Mouse (Mus musculus): ENCODE measurements around the gene Osbp2. TPM values are rescaled to one million over a fixed set of nuclear protein-coding genes. Genes with fewer than 3 reads are reported as not detected.

Osbp2 gene
- polyA plus RNA-seq, 1 experiment = 2.1 TPM

DNA sequence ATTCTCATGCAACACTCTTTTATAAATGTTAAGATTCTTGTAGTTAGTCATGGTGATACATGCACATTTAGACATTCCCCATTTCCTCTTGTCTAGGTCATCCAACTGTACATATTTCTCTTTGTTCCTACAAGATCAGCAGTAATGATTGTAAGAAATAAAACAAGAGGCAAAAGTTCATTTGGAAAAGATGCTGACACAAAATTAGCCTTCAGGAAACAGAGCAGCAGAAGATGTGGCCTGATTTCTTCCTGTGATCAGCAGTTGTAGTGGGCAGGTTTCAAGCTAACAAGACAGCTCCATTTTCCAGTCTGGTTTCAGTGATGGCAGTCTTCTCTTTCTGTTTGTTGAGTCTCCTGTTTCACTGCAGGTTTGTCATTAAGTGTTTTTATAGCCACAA, 47.8 kb downstream of the Osbp2 start:
- Histone ChIP-seq H3K79me2 (ENCODE audit: control insufficient read depth, insufficient read depth) (no peaks in the 10 kb centered on the region), H3K36me3 (ENCODE audit: control insufficient read depth, insufficient read depth) (no peaks in the 10 kb centered on the region), H3K4me3 (ENCODE audit: insufficient read depth, poor library complexity, severe bottlenecking) (no peak overlapping the region), H3K27me3 (ENCODE audit: control insufficient read depth, insufficient read depth, insufficient read length) (no peaks in the 10 kb centered on the region), H3ac (ENCODE audit: control insufficient read depth, insufficient read length, low read depth) (no peak overlapping the region), H3K79me3 (ENCODE audit: low read depth) (no peaks in the 10 kb centered on the region)
- no peak for TF ChIP-seq FOSL1 (IDR thresholded peaks at IDR 0.05; ENCODE audit: insufficient read depth, low read length, poor library complexity, severe bottlenecking)
- TF ChIP-seq MAX (IDR thresholded peaks at IDR 0.05) = no peak
- TF ChIP-seq CEBPB (IDR thresholded peaks at IDR 0.05; ENCODE audit: low read depth) = no peak
- TF ChIP-seq CTCF (IDR thresholded peaks at IDR 0.05; ENCODE audit: control insufficient read depth, insufficient read depth, insufficient read length) = no peak
- no peak for TF ChIP-seq MYOD1 (IDR thresholded peaks at IDR 0.05; ENCODE audit: control insufficient read depth, insufficient read length, low read depth)
- TF ChIP-seq MYOG (IDR thresholded peaks at IDR 0.05; ENCODE audit: control insufficient read depth, extremely low read depth, insufficient read length) = no peak
- TF ChIP-seq USF1 (IDR thresholded peaks at IDR 0.05; ENCODE audit: low read depth) = no peak

DNA sequence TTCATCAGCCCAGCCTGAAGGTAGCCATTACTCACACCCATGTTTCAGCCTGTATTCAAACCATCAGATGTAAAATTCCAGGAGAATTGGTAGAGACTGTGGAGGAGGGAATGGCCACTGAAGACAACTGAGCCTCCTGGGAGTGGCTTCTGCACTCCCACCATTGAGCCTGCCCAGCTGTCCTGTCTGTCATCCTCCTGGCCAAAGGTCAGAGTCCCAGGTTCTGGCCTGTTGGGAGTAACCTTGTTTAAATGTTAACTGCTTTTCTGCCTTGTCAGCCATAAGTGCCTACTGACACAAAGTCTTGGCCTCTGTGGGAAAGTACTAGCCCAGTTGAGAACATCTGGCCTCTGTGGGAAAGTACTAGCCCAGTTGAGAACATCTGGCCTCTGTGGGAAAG, 50.4 kb downstream of the Osbp2 start:
- TF ChIP-seq MAX (IDR thresholded peaks at IDR 0.05) (no peak), CEBPB (IDR thresholded peaks at IDR 0.05; ENCODE audit: low read depth) (no peak), MYOD1 (IDR thresholded peaks at IDR 0.05; ENCODE audit: control insufficient read depth, insufficient read length, low read depth) (peak; percentile 40), USF1 (IDR thresholded peaks at IDR 0.05; ENCODE audit: low read depth) (no peak), CTCF (IDR thresholded peaks at IDR 0.05; ENCODE audit: control insufficient read depth, insufficient read depth, insufficient read length) (no peak), FOSL1 (IDR thresholded peaks at IDR 0.05; ENCODE audit: insufficient read depth, low read length, poor library complexity, severe bottlenecking) (no peak), MYOG (IDR thresholded peaks at IDR 0.05; ENCODE audit: control insufficient read depth, extremely low read depth, insufficient read length) (no peak)
- H3ac ChIP-seq (ENCODE audit: control insufficient read depth, insufficient read length, low read depth) = no peak overlapping the region

DNA sequence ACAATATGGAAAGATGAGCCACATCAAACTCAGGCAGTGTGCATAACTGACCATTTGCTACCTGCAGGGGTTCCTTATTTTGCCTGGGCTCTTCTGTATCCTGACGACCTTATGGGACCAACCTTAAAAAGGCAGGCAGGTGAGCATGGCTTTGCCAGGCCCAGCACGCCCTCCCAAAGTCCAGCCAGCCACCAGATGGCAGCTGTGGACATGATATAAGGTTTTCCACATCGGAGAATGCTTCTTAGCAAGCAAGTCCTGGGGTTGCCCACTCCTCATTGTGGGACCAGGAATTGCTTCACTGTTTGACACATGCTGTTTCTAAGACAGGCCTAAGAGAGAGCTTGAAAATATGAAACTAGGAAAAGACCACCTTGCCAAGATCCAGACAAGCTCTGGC, 55.5 kb downstream of the Osbp2 start:
- H3ac ChIP-seq (ENCODE audit: control insufficient read depth, insufficient read length, low read depth) = no peak overlapping the region
- no peak overlapping the region for H3K4me3 ChIP-seq (ENCODE audit: insufficient read depth, poor library complexity, severe bottlenecking)
- peaks cover 5% of the 10 kb centered on the region for H3K27me3 ChIP-seq (ENCODE audit: control insufficient read depth, insufficient read depth, insufficient read length)
- no peaks in the 10 kb centered on the region for H3K79me2 ChIP-seq (ENCODE audit: control insufficient read depth, insufficient read depth)
- H3K36me3 ChIP-seq (ENCODE audit: control insufficient read depth, insufficient read depth) = no peaks in the 10 kb centered on the region
- H3K79me3 ChIP-seq (ENCODE audit: low read depth) = no peaks in the 10 kb centered on the region
- TF ChIP-seq CEBPB (IDR thresholded peaks at IDR 0.05; ENCODE audit: low read depth) (no peak), CTCF (IDR thresholded peaks at IDR 0.05; ENCODE audit: control insufficient read depth, insufficient read depth, insufficient read length) (peak; percentile 50)

More for the DNA sequence above, 50.4 kb downstream of the Osbp2 start:
- Histone ChIP-seq H3K79me2 (ENCODE audit: control insufficient read depth, insufficient read depth) (no peaks in the 10 kb centered on the region), H3K36me3 (ENCODE audit: control insufficient read depth, insufficient read depth) (no peaks in the 10 kb centered on the region), H3K4me3 (ENCODE audit: insufficient read depth, poor library complexity, severe bottlenecking) (no peak overlapping the region), H3K27me3 (ENCODE audit: control insufficient read depth, insufficient read depth, insufficient read length) (no peaks in the 10 kb centered on the region), H3K79me3 (ENCODE audit: low read depth) (no peaks in the 10 kb centered on the region)

DNA sequence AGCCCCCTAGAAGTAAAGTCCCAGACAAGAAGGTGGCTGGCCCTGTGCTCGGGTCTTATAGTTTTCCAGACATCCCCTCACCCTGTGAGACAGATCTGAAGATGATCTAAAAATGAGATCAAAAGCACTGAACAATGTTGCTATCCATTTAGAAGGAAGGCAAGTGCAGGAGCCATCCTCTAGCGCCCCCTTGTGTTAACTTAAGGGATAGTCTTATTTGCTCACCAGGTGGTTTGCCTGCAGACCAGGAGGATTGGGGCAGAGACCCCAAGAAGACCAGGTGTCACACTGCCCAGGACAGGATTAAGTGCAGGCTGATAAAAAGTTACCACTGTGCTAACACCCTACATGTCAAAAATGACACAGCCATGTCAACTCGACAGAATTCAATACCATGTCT, 58.3 kb downstream of the Osbp2 start:
- peak; percentile 33 for TF ChIP-seq CTCF (IDR thresholded peaks at IDR 0.05; ENCODE audit: control insufficient read depth, insufficient read depth, insufficient read length)
- TF ChIP-seq MAX (IDR thresholded peaks at IDR 0.05) = no peak
- no peak for TF ChIP-seq MYOG (IDR thresholded peaks at IDR 0.05; ENCODE audit: control insufficient read depth, extremely low read depth, insufficient read length)
- no peak for TF ChIP-seq MYOD1 (IDR thresholded peaks at IDR 0.05; ENCODE audit: control insufficient read depth, insufficient read length, low read depth)
- H3K79me2 ChIP-seq (ENCODE audit: control insufficient read depth, insufficient read depth) = no peaks in the 10 kb centered on the region
- no peak overlapping the region for H3K4me3 ChIP-seq (ENCODE audit: insufficient read depth, poor library complexity, severe bottlenecking)
- no peak overlapping the region for H3ac ChIP-seq (ENCODE audit: control insufficient read depth, insufficient read length, low read depth)
- no peaks in the 10 kb centered on the region for H3K79me3 ChIP-seq (ENCODE audit: low read depth)
- no peaks in the 10 kb centered on the region for H3K36me3 ChIP-seq (ENCODE audit: control insufficient read depth, insufficient read depth)
- peaks cover 7% of the 10 kb centered on the region for H3K27me3 ChIP-seq (ENCODE audit: control insufficient read depth, insufficient read depth, insufficient read length)

DNA sequence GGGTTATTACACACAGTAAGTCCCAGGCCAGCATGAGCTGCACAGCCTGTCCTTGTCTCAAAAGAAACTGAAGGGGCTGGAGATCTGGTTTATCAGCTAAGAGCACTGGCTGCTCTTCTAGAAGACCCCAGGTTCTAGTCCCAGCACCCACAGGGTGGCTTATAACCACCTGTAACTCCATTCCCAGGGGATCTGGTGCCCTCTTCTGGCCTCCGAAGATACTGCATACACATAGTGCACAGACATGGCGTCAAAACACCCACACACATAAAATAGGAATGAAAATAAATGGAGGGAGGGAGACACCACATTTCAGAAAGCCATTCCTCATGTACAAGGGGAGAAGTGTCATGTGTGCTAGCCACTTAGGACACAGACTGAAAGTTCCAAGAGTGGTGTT, 59.1 kb downstream of the Osbp2 start:
- Histone ChIP-seq H3K79me2 (ENCODE audit: control insufficient read depth, insufficient read depth) (no peaks in the 10 kb centered on the region), H3ac (ENCODE audit: control insufficient read depth, insufficient read length, low read depth) (no peak overlapping the region)
- no peak for TF ChIP-seq MYOD1 (IDR thresholded peaks at IDR 0.05; ENCODE audit: control insufficient read depth, insufficient read length, low read depth)
- TF ChIP-seq CTCF (IDR thresholded peaks at IDR 0.05; ENCODE audit: control insufficient read depth, insufficient read depth, insufficient read length) = no peak
- no peak for TF ChIP-seq MAX (IDR thresholded peaks at IDR 0.05)

DNA sequence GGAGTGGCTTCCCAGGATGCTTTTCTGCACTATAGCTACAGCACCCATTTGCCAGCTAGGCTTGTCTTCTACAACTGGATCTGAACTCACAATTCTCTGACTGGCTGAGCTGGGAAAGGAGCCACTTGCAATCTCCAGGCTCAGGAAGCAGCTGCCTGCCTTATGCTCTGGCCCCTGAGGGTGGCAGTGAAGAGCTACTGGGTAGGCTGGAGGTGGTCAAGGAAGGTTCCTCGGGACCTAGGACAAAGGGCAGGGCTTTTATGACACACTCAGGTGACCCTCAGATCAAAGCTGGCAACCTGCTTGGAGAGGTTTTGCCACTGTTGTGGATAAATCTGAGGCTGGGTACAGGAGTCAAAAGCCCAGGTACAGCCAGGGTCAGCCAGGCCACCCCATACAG, 61.6 kb downstream of the Osbp2 start:
- H3K27me3 ChIP-seq (ENCODE audit: control insufficient read depth, insufficient read depth, insufficient read length) = peaks cover 3% of the 10 kb centered on the region
- H3K79me2 ChIP-seq (ENCODE audit: control insufficient read depth, insufficient read depth) = no peaks in the 10 kb centered on the region
- H3K36me3 ChIP-seq (ENCODE audit: control insufficient read depth, insufficient read depth) = no peaks in the 10 kb centered on the region
- no peaks in the 10 kb centered on the region for H3K79me3 ChIP-seq (ENCODE audit: low read depth)
- H3ac ChIP-seq (ENCODE audit: control insufficient read depth, insufficient read length, low read depth) = no peak overlapping the region
- peak; percentile 7 for TF ChIP-seq CTCF (IDR thresholded peaks at IDR 0.05; ENCODE audit: control insufficient read depth, insufficient read depth, insufficient read length)
- no peak for TF ChIP-seq USF1 (IDR thresholded peaks at IDR 0.05; ENCODE audit: low read depth)
- no peak overlapping the region for H3K4me3 ChIP-seq (ENCODE audit: insufficient read depth, poor library complexity, severe bottlenecking)

More for the DNA sequence above, 59.1 kb downstream of the Osbp2 start:
- Histone ChIP-seq H3K36me3 (ENCODE audit: control insufficient read depth, insufficient read depth) (no peaks in the 10 kb centered on the region), H3K4me3 (ENCODE audit: insufficient read depth, poor library complexity, severe bottlenecking) (no peak overlapping the region), H3K27me3 (ENCODE audit: control insufficient read depth, insufficient read depth, insufficient read length) (peaks cover 8% of the 10 kb centered on the region), H3K79me3 (ENCODE audit: low read depth) (no peaks in the 10 kb centered on the region)

Measured in C2C12 (cell line).